ENCODE assay signal across 7 mouse cellular contexts in the genomic region with DNA sequence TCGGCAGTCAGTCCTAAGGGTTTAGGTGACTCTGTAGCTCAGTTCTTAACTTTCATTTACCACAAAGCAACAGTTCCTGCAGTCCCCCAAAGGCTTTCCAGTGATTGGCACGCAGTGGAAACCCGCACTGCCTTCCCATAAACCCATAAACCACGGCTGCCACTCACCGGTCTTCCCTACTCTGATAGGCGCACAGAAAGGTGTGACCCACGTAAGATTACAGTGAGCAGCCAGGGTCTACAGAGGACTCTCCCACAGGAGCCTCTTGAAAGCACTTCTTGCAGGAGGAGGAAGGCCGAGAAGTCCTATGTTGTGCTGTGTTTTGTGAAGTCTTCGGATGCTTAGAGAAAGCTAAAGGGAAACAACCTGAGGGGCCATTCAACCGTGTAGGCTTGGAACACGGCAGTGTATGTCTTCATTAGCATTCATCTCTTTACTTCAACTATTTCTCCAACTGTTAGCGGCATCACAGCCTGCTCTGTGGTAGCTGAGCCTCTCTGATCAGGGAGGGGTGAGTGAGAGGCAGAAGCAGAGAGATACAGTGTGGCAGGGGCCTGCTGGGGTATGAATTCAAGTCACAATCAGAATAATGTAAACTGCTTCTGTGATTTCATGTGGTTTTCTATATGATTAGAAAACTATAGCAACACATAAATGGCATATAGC.
DNase-seq lines count a peak whose midpoint lies in the region; ATAC-seq lines count a peak whose summit lies in the region.

No protein-coding gene starts in this region.

- H3K36me3 ChIP-seq in hindbrain, embryonic 14.5 days (replicated peaks; ENCODE audit: control insufficient read depth, insufficient read depth), result no peaks in the 10 kb centered on the region

- H3K4me3 ChIP-seq in hindbrain, embryonic 14.5 days (replicated peaks; ENCODE audit: low read length), result peak overlapping the region; percentile 41

- H3K9me3 ChIP-seq in hindbrain, embryonic 14.5 days (ENCODE audit: control insufficient read depth, low read length), result no peaks in the 10 kb centered on the region

- WGBS in hindbrain, embryonic 14.5 days, result 8% methylated on average over 12 of the region's 12 CpGs

- peak overlapping the region; percentile 64 for H3K9ac ChIP-seq in hindbrain, embryonic 14.5 days

- H3K4me2 ChIP-seq in hindbrain, embryonic 14.5 days (replicated peaks), result peak overlapping the region; percentile 87

- no peaks in the 10 kb centered on the region for H3K27me3 ChIP-seq in hindbrain, embryonic 14.5 days (ENCODE audit: control insufficient read depth, insufficient read depth, low read length)

- intact Hi-C loops in left cerebral cortex, postnatal 36 days (cut with DNase I), result loop anchor here (10.0 kb wide), 1 partner anchor 782 kb away; no protein-coding TSS in a partner anchor
- intact Hi-C loops in gastrocnemius, postnatal 36 days (cut with DNase I), result no loop called here

- H3K27ac ChIP-seq in hindbrain, embryonic 14.5 days, result peak overlapping the region; percentile 82

- H3K4me1 ChIP-seq in hindbrain, embryonic 14.5 days (replicated peaks; ENCODE audit: control insufficient read depth, insufficient read depth, low read length), result peaks cover 19% of the 10 kb centered on the region; the same call in 1 of the 2 replicates

- DNase-seq in R1 (ENCODE audit: low read depth, low spot score), result peak; percentile 38
- DNase-seq in embryo, embryonic 11 days, result peak; percentile 49
- DNase-seq in hindbrain, embryonic 14.5 days (ENCODE audit: low spot score), result peak; percentile 64
- DNase-seq in left cerebral cortex, postnatal 36 days (ENCODE audit: low spot score in 2 of 2), result peak; percentile 42 to 45
- DNase-seq in neural tube, embryonic 10.5 days (ENCODE audit: extremely low spot score, low spot score), result peak; percentile 42
- no peak for DNase-seq in ovary, postnatal 10 days (ENCODE audit: low spot score)
- DNase-seq in gastrocnemius, postnatal 36 days, result no peak

- ATAC-seq in hindbrain, embryonic 14.5 days (ENCODE audit: low FRiP score), result peak; percentile 91

Comparison
In these comparisons a context has a peak if more than half of its experiments do, and no peak if none do; other contexts are left out.
1. DNase-seq: peak in R1 (single experiment), embryo, embryonic 11 days (single experiment), hindbrain, embryonic 14.5 days (single experiment), left cerebral cortex, postnatal 36 days (2 of 2) and neural tube, embryonic 10.5 days (single experiment); none in ovary, postnatal 10 days (single experiment) and gastrocnemius, postnatal 36 days (0 of 2).